Mouse (Mus musculus) liver, embryonic 13.5 days (tissue): ENCODE measurements around the gene Klhl20. TPM values are rescaled to one million over a fixed set of nuclear protein-coding genes. Genes with fewer than 3 reads are reported as not detected.
"Not testable (repeated sequence)": the region's sequence is repeated elsewhere in the genome, so short reads cannot be mapped to it uniquely, and the experiment has no call there.

Experiments
- ATAC-seq: fragments of 200-750 bp; cut with Nextera tagmentation; 2 replicates; pipeline ENCODE4 v1.8.0; 2017; ENCODE audit warnings: low read depth, mild to moderate bottlenecking, moderate number of reproducible peaks, moderate library complexity
- DNase-seq: peaks from one replicate; pipeline ENCODE4 v3.0.0; 2022
- H3K27ac ChIP-seq: fragments of 300-500 bp; sonication (generic); 2 replicates; pipeline ENCODE4 v1.5.1; 2015; ENCODE audit warnings: moderate library complexity, mild to moderate bottlenecking, inconsistent platforms
- H3K27me3 ChIP-seq: fragments of 300-500 bp; sonication (generic); 2 replicates; pipeline ENCODE4 v1.6.1; 2015; ENCODE audit warnings: mild to moderate bottlenecking, inconsistent platforms
- H3K36me3 ChIP-seq: fragments of 300-500 bp; sonication (generic); 2 replicates; pipeline ENCODE4 v1.6.1; 2015; ENCODE audit warnings: mild to moderate bottlenecking, inconsistent platforms
- H3K4me1 ChIP-seq: fragments of 300-500 bp; sonication (generic); replicated peaks from 2 replicates; pipeline ENCODE4 v1.6.1; 2015; ENCODE audit warnings: inconsistent platforms
- H3K4me2 ChIP-seq: fragments of 300-500 bp; sonication (generic); 2 replicates; pipeline ENCODE4 v1.6.1; 2015; ENCODE audit warnings: inconsistent platforms, mild to moderate bottlenecking, moderate library complexity
- H3K4me3 ChIP-seq: fragments of 300-500 bp; sonication (generic); replicated peaks from 2 replicates; pipeline ENCODE4 v1.5.1; 2015; ENCODE audit warnings: mild to moderate bottlenecking, inconsistent platforms
- H3K9ac ChIP-seq: fragments of 300-500 bp; sonication (generic); 2 replicates; pipeline ENCODE4 v1.6.1; 2015; ENCODE audit warnings: mild to moderate bottlenecking, inconsistent platforms
- H3K9me3 ChIP-seq: fragments of 300-500 bp; sonication (generic); replicated peaks from 2 replicates; pipeline ENCODE4 v1.6.1; 2016; ENCODE audit warnings: inconsistent platforms
- WGBS: fragments of 180-500 bp; shearing (Covaris S2); methylation state at CpG from one replicate; pipeline ENCODE4 v1.1.7; 2015; ENCODE audit not compliant: insufficient replicate concordance; 5-methylcytosine and 5-hydroxymethylcytosine counted together
- polyA plus RNA-seq: library from polyadenylated mRNA; unstranded; fragments of >200 nt; fragmentation: Nextera tagmentation; extraction: Ambion mirVana; gene quantifications from 2 replicates; pipeline ENCODE4 v1.2.1, GENCODE M21; 2015

The Klhl20 gene
- 5.7 and 7.6 TPM in 2 replicates for polyA plus RNA-seq

DNA sequence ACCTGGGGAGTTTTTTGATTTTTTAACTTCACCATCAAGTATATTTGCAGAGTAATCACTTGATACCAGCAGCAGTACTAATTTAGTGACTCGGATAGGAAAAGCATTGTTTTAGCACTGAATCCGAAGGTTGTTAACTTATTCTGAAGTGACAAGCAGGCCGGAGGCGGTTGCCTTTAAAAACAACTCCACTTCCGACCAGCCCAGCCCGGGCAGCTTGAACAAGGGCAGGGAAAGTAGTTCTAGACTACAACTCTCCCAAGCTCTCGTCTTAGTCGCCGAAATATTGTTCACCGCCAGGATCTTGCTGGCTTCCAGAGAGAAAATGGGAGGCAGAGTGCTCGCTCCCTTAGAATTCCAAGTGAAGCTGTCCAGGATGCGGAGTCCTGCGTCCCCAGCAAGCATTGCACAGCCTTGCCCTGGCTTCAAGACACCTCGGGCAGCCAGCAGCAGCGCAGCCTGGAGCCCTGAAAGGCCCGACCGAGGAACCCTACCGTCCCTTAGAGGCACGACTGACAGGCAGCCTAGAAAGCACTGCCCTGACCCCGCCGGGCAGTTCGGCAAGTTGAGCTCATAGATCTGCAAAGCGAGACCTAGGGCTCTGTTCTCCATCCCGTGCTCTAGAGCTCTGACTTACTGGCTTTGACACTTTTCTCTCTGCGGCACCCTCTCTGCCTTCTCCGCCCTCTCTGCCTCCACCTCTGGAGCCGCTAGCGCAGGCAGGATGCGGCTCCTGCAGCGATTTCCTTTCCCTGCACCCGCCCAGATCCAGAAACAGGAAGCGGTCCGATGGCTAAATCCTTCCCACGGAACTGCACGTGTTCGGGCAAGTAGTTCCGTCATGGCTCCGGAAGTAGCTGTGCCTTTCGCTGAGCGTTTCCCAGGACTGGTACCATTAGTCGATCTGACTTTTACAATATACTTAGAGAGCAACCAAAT is at the start of gene Klhl20:
Klhl20 (minus strand) TSS at position 786 of the 939 bp plus-strand sequence.
- under 1% methylated on average over 41 of the region's 41 CpGs for WGBS
- peak; percentile 87 for DNase-seq
- Histone ChIP-seq H3K4me2 (peak within 1 kb of the TSS; percentile 91), H3K36me3 (peaks cover 3% of the 10 kb centered on the region), H3K27ac (peak within 1 kb of the TSS; percentile 86), H3K9ac (peak within 1 kb of the TSS; percentile 92), H3K9me3 (no peaks in the 10 kb centered on the region), H3K27me3 (no peaks in the 10 kb centered on the region), H3K4me3 (peak within 1 kb of the TSS; percentile 79), H3K4me1 (peaks cover 17% of the 10 kb centered on the region)
- peak; percentile 96 for ATAC-seq

DNA sequence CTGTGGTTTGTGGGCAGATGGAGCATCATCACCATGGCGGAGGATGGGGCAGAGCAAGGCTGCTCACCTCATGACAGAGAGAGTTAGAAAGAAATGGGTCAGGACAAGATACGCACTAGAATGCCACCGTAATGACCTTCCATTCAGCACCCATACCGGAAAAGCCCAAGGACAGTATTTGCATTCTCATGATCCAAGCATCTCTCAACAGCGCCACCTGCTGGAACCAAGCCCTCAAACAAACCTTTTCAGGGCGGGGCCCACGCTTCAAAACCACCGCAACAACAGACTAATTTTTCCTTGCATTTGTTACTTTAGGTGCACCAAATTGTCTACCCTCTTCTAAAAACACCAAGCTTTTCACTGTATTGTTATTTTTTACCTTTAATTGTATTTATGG is 49.4 kb upstream of the Klhl20 start:
- Histone ChIP-seq H3K27me3 (no peaks in the 10 kb centered on the region), H3K36me3 (no peaks in the 10 kb centered on the region), H3K4me3 (no peak overlapping the region), H3K9ac (no peak overlapping the region), H3K4me1 (0 out of 2 replicates have a peak, but pooled peaks cover 3% of the 10 kb centered on the region), H3K9me3 (no peaks in the 10 kb centered on the region), H3K4me2 (no peak overlapping the region), H3K27ac (no peak overlapping the region)
- DNase-seq (peak; percentile 60), ATAC-seq (no peak)
- 40% methylated on average over 8 of the region's 8 CpGs for WGBS

- Histone ChIP-seq H3K9ac (0 out of 2 replicates have a peak overlapping the region, but pooled peaks have one; percentile 22), H3K27me3 (peaks cover 79% of the 10 kb centered on the region), H3K4me3 (peak overlapping the region; percentile 58), H3K27ac (no peak overlapping the region), H3K4me1 (peaks cover 7% of the 10 kb centered on the region; the same call in 1 of the 2 replicates), H3K9me3 (no peaks in the 10 kb centered on the region), H3K36me3 (no peaks in the 10 kb centered on the region), H3K4me2 (peak overlapping the region; percentile 67)
- ATAC-seq (peak; percentile 76), DNase-seq (peak; percentile 49)
- 3% methylated on average over 40 of the region's 40 CpGs for WGBS
Observed at GRCm38 (mm10) chr1:161170651-161171050, 39.3 kb upstream of the Klhl20 start.

DNA sequence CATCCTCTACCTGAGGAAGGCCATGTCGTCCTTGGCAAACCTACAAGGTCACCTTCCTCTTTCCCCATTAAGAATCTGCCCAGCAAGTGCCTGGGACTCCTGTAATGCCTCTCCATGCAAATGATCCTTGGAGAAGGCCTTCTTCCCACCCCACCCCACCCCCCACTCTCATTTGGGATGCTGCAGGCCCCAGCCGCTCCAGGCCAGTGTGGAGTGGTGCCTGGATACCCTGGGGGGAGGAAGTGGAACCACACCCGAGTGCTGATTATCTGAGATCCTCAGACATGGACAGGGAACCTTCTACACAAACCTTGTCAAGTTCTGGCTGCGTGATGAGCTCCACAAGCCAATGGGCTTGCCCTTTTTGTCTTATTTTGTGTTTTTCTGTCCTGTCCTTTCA is 29.0 kb upstream of the Klhl20 start:
- DNase-seq (no peak), ATAC-seq (0 out of 2 replicates have a peak, but pooled peaks have one; percentile 29)
- WGBS = 33% methylated on average over 4 of the region's 4 CpGs
- Histone ChIP-seq H3K36me3 (no peaks in the 10 kb centered on the region), H3K27me3 (no peaks in the 10 kb centered on the region), H3K4me2 (no peak overlapping the region), H3K9ac (no peak overlapping the region), H3K4me3 (no peak overlapping the region), H3K9me3 (no peaks in the 10 kb centered on the region), H3K27ac (no peak overlapping the region), H3K4me1 (peaks cover 5% of the 10 kb centered on the region)

DNA sequence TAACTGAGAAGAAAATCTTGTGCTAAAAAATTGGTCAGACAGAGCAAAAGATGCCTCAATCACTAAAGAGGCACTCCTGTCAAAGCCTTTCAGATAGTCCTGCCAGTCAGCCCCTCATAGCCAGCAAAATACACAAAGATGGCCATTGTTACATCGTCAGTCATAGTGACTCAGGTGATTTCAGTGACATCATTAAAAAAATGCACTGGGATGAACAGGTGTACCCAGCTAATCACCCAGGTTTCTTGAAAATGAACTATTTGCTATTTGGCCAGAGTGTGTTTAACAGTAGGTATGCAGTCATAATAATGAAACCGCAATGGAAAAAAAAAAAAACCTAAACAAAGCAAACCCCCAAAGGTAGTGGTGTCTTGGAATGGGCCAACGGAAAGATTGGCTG is 27.9 kb upstream of the Klhl20 start, which contains the start of gene Tex50:
Tex50 (minus strand) TSS at position 101 of the 400 bp plus-strand sequence.
- Histone ChIP-seq H3K9me3 (no peaks in the 10 kb centered on the region), H3K27me3 (no peaks in the 10 kb centered on the region), H3K4me3 (no peak within 1 kb of the TSS), H3K4me1 (peaks cover 5% of the 10 kb centered on the region), H3K9ac (no peak within 1 kb of the TSS), H3K4me2 (no peak within 1 kb of the TSS), H3K27ac (no peak within 1 kb of the TSS), H3K36me3 (no peaks in the 10 kb centered on the region)
- ATAC-seq = no peak
- WGBS = 72% methylated on average over 3 of the region's 3 CpGs
- no peak for DNase-seq

- no peak overlapping the region for H3K9ac ChIP-seq
- no peak overlapping the region for H3K27ac ChIP-seq
- 76% methylated on average over 10 of the region's 10 CpGs for WGBS
- no peak overlapping the region for H3K4me2 ChIP-seq
- no peak overlapping the region for H3K4me3 ChIP-seq
- H3K27me3 ChIP-seq = no peaks in the 10 kb centered on the region
- H3K4me1 ChIP-seq = peaks cover 7% of the 10 kb centered on the region
- H3K9me3 ChIP-seq = no peaks in the 10 kb centered on the region
- ATAC-seq (no peak), DNase-seq (no peak)
- H3K36me3 ChIP-seq = no peaks in the 10 kb centered on the region
Observed at GRCm38 (mm10) chr1:161156546-161156945, 25.2 kb upstream of the Klhl20 start.

DNA sequence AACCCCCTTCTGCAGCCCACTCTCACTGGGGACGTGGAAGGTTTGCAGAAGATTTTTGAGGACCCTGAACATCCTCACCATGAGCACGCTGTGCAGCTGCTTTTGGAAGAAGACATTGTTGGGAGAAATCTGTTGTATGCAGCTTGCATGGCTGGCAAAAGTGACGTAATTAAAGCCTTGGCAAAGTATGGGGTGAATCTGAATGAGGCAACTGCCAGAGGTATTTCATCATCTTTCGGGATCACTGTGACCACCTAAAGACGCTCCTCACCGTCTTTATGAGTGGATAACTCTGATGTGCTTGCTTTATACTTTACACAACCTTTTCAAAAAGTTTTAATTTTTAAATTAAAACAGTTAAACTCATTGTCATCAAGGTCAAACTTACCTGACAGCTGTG is 19.8 kb upstream of the Klhl20 start:
- Histone ChIP-seq H3K9ac (no peak overlapping the region), H3K9me3 (no peaks in the 10 kb centered on the region), H3K4me1 (0 out of 2 replicates have a peak, but pooled peaks cover 3% of the 10 kb centered on the region), H3K4me3 (no peak overlapping the region), H3K27ac (no peak overlapping the region), H3K4me2 (no peak overlapping the region), H3K27me3 (no peaks in the 10 kb centered on the region), H3K36me3 (no peaks in the 10 kb centered on the region)
- ATAC-seq = no peak
- no peak for DNase-seq
- 58% methylated on average over 6 of the region's 6 CpGs for WGBS

GRCm38 (mm10) chr1:161147888-161148287 is 16.6 kb upstream of the Klhl20 start:
- Histone ChIP-seq H3K27ac (no peak overlapping the region), H3K4me3 (no peak overlapping the region), H3K36me3 (no peaks in the 10 kb centered on the region), H3K4me1 (0 out of 2 replicates have a peak, but pooled peaks cover 3% of the 10 kb centered on the region), H3K9me3 (no peaks in the 10 kb centered on the region), H3K27me3 (no peaks in the 10 kb centered on the region), H3K4me2 (no peak overlapping the region), H3K9ac (no peak overlapping the region)
- ATAC-seq (no peak), DNase-seq (no peak)
- 43% methylated on average over 2 of the region's 2 CpGs for WGBS

DNA sequence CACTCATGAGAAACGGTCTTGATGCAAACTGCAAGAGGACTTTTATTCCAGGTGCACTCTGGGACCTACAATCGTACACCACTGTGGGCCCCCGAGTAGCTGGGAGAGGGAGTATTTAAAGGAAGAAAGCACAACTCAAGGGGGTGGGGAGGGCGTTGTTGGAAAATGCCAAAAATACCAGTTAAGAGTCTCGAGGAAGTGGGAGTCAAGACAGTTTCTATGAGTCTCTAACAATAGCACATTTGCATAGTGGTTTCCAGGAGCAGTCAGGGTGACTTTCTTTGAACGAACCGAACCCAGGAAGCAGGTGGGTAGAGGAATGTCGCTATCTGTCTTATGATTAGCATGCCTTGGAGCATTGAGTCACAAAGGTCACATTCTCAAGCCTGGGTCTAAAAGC is 14.3 kb upstream of the Klhl20 start:
- not testable (repeated sequence) for H3K9me3 ChIP-seq, H3K4me2 ChIP-seq, H3K4me3 ChIP-seq, DNase-seq, H3K27ac ChIP-seq, H3K4me1 ChIP-seq, H3K36me3 ChIP-seq, ATAC-seq, H3K9ac ChIP-seq
- WGBS = 58% methylated on average over 8 of the region's 8 CpGs
- peaks cover 14% of the 10 kb centered on the region for H3K27me3 ChIP-seq

- no peak overlapping the region for H3K9ac ChIP-seq
- H3K36me3 ChIP-seq = no peaks in the 10 kb centered on the region
- peaks cover 14% of the 10 kb centered on the region for H3K27me3 ChIP-seq
- no peak for DNase-seq
- H3K27ac ChIP-seq = no peak overlapping the region
- no peaks in the 10 kb centered on the region for H3K9me3 ChIP-seq
- no peak overlapping the region for H3K4me2 ChIP-seq
- ATAC-seq = no peak
- WGBS = 75% methylated on average over 7 of the region's 7 CpGs
- no peak overlapping the region for H3K4me3 ChIP-seq
- H3K4me1 ChIP-seq = peaks cover 4% of the 10 kb centered on the region; the same call in 1 of the 2 replicates
Observed at GRCm38 (mm10) chr1:161143216-161143615, 11.9 kb upstream of the Klhl20 start.

DNA sequence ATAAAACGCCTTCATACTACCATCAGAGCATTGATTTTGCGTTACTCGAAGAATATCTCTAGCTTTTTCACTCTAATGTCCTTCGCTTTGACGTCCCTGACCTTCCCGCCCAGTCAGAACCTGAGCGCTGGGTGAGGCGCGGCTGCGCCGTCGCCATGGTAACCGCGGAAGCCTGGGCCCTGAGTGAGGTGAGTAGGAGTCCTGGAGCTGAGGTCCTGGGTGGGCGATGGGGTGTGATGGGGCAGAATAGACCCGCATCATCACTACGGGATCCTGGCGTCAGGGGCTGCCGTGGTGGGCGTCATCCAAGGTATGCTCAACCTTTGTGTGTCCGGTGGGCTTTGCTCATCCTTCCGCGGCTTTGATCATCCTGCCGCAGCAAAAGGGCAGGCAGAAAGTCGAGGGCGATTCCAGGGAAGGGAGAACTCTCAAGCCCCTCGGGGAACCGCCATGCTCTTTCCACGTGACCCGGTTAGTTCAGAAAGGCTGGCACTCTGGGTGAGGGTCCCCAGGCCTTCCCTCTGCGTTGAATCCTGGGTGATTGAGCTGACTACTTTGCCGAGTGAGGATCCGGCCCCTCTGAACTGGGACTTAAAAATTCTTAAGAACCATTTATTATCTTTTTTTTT is 11.3 kb upstream of the Klhl20 start, which contains the start of gene Ankrd45:
Ankrd45 (plus strand) TSS at position 161 of the 629 bp plus-strand sequence.
- ATAC-seq (no peak), DNase-seq (peak; percentile 31)
- Histone ChIP-seq H3K27me3 (peaks cover 14% of the 10 kb centered on the region), H3K4me3 (peak within 1 kb of the TSS; percentile 23), H3K9ac (no peak within 1 kb of the TSS), H3K9me3 (no peaks in the 10 kb centered on the region), H3K27ac (no peak within 1 kb of the TSS), H3K4me1 (peaks cover 4% of the 10 kb centered on the region; the same call in 1 of the 2 replicates), H3K36me3 (no peaks in the 10 kb centered on the region), H3K4me2 (peak within 1 kb of the TSS; percentile 48)
- 10% methylated on average over 33 of the region's 33 CpGs for WGBS
